Mouse (Mus musculus): Measurements from ENCODE around the gene Pde7b. TPM values are rescaled to one million over a fixed set of nuclear protein-coding genes. Genes with fewer than 3 reads are reported as not detected.

Gene Pde7b
- polyA plus RNA-seq, 1 experiment from 2014 or later, result 5.0 TPM

GRCm38 (mm10) chr10:20724451-20724850, 427 bp downstream of the Pde7b start:
- H3K4me2 ChIP-seq (replicated peaks; ENCODE audit: low read depth, low read length), result peak overlapping the region; percentile 60
- 12% methylated on average over 10 of the region's 10 CpGs for WGBS

GRCm38 (mm10) chr10:20723962-20724361, 916 bp downstream of the Pde7b start:
- Histone ChIP-seq H3K27ac (ENCODE audit: low read length) (no peak overlapping the region), H3K36me3 (ENCODE audit: insufficient read depth, low read length) (no peaks in the 10 kb centered on the region), H3K9ac (replicated peaks; ENCODE audit: low read depth) (peak overlapping the region; percentile 41; the same call in 1 of the 2 replicates), H3K4me3 (ENCODE audit: low read depth, low read length) (peak overlapping the region; percentile 34), H3K4me2 (replicated peaks; ENCODE audit: low read depth, low read length) (peak overlapping the region; percentile 60), H3K9me3 (ENCODE audit: low read length) (no peaks in the 10 kb centered on the region), H3K4me1 (ENCODE audit: insufficient read depth, low read depth, low read length) (no peaks in the 10 kb centered on the region; the same call in 1 of the 2 replicates), H3K27me3 (replicated peaks; ENCODE audit: insufficient read depth, low read length) (no peaks in the 10 kb centered on the region)
- DNase-seq (ENCODE audit: low spot score) (no peak), ATAC-seq (no peak)
- 28% methylated on average over 3 of the region's 3 CpGs for WGBS
- TF ChIP-seq EP300 (IDR thresholded peaks at IDR 0.05), result no peak
- no peak for TF ChIP-seq CTCF (IDR thresholded peaks at IDR 0.05)

More at GRCm38 (mm10) chr10:20724451-20724850, 427 bp downstream of the Pde7b start:
- Histone ChIP-seq H3K27me3 (replicated peaks; ENCODE audit: insufficient read depth, low read length) (no peaks in the 10 kb centered on the region), H3K36me3 (ENCODE audit: insufficient read depth, low read length) (no peaks in the 10 kb centered on the region), H3K9ac (replicated peaks; ENCODE audit: low read depth) (peak overlapping the region; percentile 41; the same call in 1 of the 2 replicates), H3K4me3 (ENCODE audit: low read depth, low read length) (peak overlapping the region; percentile 34), H3K27ac (ENCODE audit: low read length) (peak overlapping the region; percentile 51; the same call in 1 of the 2 replicates), H3K4me1 (ENCODE audit: insufficient read depth, low read depth, low read length) (no peaks in the 10 kb centered on the region; the same call in 1 of the 2 replicates), H3K9me3 (ENCODE audit: low read length) (no peaks in the 10 kb centered on the region)
- ATAC-seq, result no peak
- DNase-seq (ENCODE audit: low spot score), result no peak
- TF ChIP-seq EP300 (IDR thresholded peaks at IDR 0.05) (no peak), CTCF (IDR thresholded peaks at IDR 0.05) (no peak)

GRCm38 (mm10) chr10:20723521-20723915, 1.4 kb downstream of the Pde7b start:
- TF ChIP-seq EP300 (IDR thresholded peaks at IDR 0.05), result peak; percentile 15; the same call in 1 of the 2 replicates
- TF ChIP-seq CTCF (IDR thresholded peaks at IDR 0.05), result no peak
- peak overlapping the region; percentile 34 for H3K4me3 ChIP-seq (ENCODE audit: low read depth, low read length)
- no peak for ATAC-seq
- peak; percentile 41 for DNase-seq (ENCODE audit: low spot score)
- H3K4me1 ChIP-seq (ENCODE audit: insufficient read depth, low read depth, low read length), result no peaks in the 10 kb centered on the region; the same call in 1 of the 2 replicates
- H3K9me3 ChIP-seq (ENCODE audit: low read length), result no peaks in the 10 kb centered on the region
- WGBS, result 9% methylated on average over 3 of the region's 3 CpGs
- H3K27me3 ChIP-seq (replicated peaks; ENCODE audit: insufficient read depth, low read length), result no peaks in the 10 kb centered on the region
- H3K36me3 ChIP-seq (ENCODE audit: insufficient read depth, low read length), result no peaks in the 10 kb centered on the region
- H3K27ac ChIP-seq (ENCODE audit: low read length), result no peak overlapping the region
- H3K4me2 ChIP-seq (replicated peaks; ENCODE audit: low read depth, low read length), result peak overlapping the region; percentile 60
- H3K9ac ChIP-seq (replicated peaks; ENCODE audit: low read depth), result no peak overlapping the region

- no peak for ATAC-seq
- TF ChIP-seq CTCF (IDR thresholded peaks at IDR 0.05) (no peak), EP300 (IDR thresholded peaks at IDR 0.05) (no peak)
- DNase-seq (ENCODE audit: low spot score), result no peak
- Histone ChIP-seq H3K9ac (replicated peaks; ENCODE audit: low read depth) (no peak overlapping the region), H3K4me3 (ENCODE audit: low read depth, low read length) (peak overlapping the region; percentile 34), H3K4me2 (replicated peaks; ENCODE audit: low read depth, low read length) (peak overlapping the region; percentile 60), H3K36me3 (ENCODE audit: insufficient read depth, low read length) (no peaks in the 10 kb centered on the region), H3K9me3 (ENCODE audit: low read length) (no peaks in the 10 kb centered on the region), H3K4me1 (ENCODE audit: insufficient read depth, low read depth, low read length) (no peaks in the 10 kb centered on the region; the same call in 1 of the 2 replicates), H3K27me3 (replicated peaks; ENCODE audit: insufficient read depth, low read length) (no peaks in the 10 kb centered on the region), H3K27ac (ENCODE audit: low read length) (no peak overlapping the region)
- WGBS, result 26% methylated on average over 9 of the region's 9 CpGs
Measured at GRCm38 (mm10) chr10:20722651-20723520, 2.0 kb downstream of the Pde7b start.

DNA sequence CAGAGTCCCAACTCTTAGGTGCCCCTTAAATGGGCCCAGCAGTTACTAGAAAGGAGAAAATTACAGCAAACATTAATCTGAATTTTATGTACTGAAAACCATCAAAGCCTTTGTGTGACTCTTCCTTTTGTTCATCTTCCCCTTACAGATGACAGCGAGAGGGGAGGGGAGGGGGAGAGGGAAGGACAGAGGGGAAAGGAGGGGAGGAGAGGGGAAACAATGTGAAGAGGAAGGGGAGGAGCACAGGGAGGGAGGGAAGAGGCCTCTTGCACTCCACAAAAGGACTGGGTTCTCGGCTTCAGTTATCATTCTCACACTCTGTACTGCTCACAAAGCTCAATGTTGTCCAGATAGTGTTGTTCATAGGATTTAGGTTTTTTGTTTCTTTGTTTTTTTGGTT, 5.7 kb downstream of the Pde7b start:
- H3K9ac ChIP-seq (replicated peaks; ENCODE audit: low read depth), result no peak overlapping the region
- no peak for ATAC-seq
- no peaks in the 10 kb centered on the region for H3K27me3 ChIP-seq (replicated peaks; ENCODE audit: insufficient read depth, low read length)
- H3K4me1 ChIP-seq (ENCODE audit: insufficient read depth, low read depth, low read length), result no peaks in the 10 kb centered on the region; the same call in 1 of the 2 replicates
- H3K9me3 ChIP-seq (ENCODE audit: low read length), result no peaks in the 10 kb centered on the region
- TF ChIP-seq EP300 (IDR thresholded peaks at IDR 0.05) (no peak), CTCF (IDR thresholded peaks at IDR 0.05) (no peak)
- DNase-seq (ENCODE audit: low spot score), result no peak
- no peaks in the 10 kb centered on the region for H3K36me3 ChIP-seq (ENCODE audit: insufficient read depth, low read length)
- no peak overlapping the region for H3K4me3 ChIP-seq (ENCODE audit: low read depth, low read length)
- WGBS, result 46% methylated on average over 1 of the region's 2 CpGs
- no peak overlapping the region for H3K27ac ChIP-seq (ENCODE audit: low read length)
- H3K4me2 ChIP-seq (replicated peaks; ENCODE audit: low read depth, low read length), result no peak overlapping the region

GRCm38 (mm10) chr10:20700633-20701032, 24.2 kb downstream of the Pde7b start:
- no peak for ATAC-seq
- DNase-seq (ENCODE audit: low spot score), result no peak
- Histone ChIP-seq H3K4me3 (ENCODE audit: low read depth, low read length) (no peak overlapping the region), H3K27ac (ENCODE audit: low read length) (no peak overlapping the region), H3K9me3 (ENCODE audit: low read length) (no peaks in the 10 kb centered on the region), H3K36me3 (ENCODE audit: insufficient read depth, low read length) (no peaks in the 10 kb centered on the region), H3K27me3 (replicated peaks; ENCODE audit: insufficient read depth, low read length) (no peaks in the 10 kb centered on the region), H3K9ac (replicated peaks; ENCODE audit: low read depth) (no peak overlapping the region), H3K4me1 (ENCODE audit: insufficient read depth, low read depth, low read length) (no peaks in the 10 kb centered on the region; the same call in 1 of the 2 replicates), H3K4me2 (replicated peaks; ENCODE audit: low read depth, low read length) (no peak overlapping the region)
- TF ChIP-seq EP300 (IDR thresholded peaks at IDR 0.05), result no peak
- no peak for TF ChIP-seq CTCF (IDR thresholded peaks at IDR 0.05)
- 70% methylated on average over 7 of the region's 7 CpGs for WGBS
